Comparison of ENCODE assay signal across 8 mouse cellular contexts in the genomic region with DNA sequence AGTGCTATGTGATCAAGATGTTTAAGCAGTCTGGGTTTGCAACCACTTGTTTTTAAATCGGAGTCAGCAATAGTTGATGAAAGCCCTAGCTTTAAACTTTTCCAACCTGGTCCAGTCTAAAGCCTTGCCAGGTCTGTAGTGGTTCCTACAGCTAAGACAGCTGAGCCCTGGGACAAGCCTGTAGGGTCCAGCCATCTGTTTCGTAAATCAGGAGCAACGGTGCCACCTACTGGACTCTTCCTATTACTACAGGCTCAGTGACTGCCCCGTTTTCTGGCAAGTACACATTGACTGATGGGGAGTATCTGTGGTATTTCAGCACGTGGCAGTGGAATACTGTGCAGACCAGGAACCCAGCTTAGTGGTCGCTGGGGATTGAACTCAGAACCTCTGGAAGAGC. TPM values are rescaled to one million over a fixed set of nuclear protein-coding genes. Genes with fewer than 3 reads are reported as not detected.
DNase-seq lines count a peak whose midpoint lies in the region; ATAC-seq and TF ChIP-seq lines count a peak whose summit lies in the region.

No protein-coding gene starts in this region.

- TF ChIP-seq POLR2A in brain, embryonic 14.5 days (IDR thresholded peaks at IDR 0.05; ENCODE audit: borderline replicate concordance, extremely low read depth, insufficient read depth, insufficient read length, poor library complexity, severe bottlenecking): no peak

- peak; percentile 74 for DNase-seq in CD4-positive helper T cell, adult 2 months (ENCODE audit: low read depth, low spot score)
- peak; percentile 94 for DNase-seq in brain, embryonic 14.5 days (ENCODE audit: low read depth)
- peak; percentile 77 for DNase-seq in fibroblast of lung, adult 2 months (ENCODE audit: low read depth)
- DNase-seq in kidney, postnatal 10 days: peak; percentile 90
- DNase-seq in natural killer cell, adult 2 months (ENCODE audit: low spot score in 2 of 2): peak; percentile 50 to 64
- peak; percentile 82 for DNase-seq in stomach, postnatal 0 days (ENCODE audit: low spot score)

- no peaks in the 10 kb centered on the region for H3K27me3 ChIP-seq in heart, embryonic 14.5 days (ENCODE audit: control insufficient read depth, insufficient read depth, low read length)
- no peaks in the 10 kb centered on the region for H3K27me3 ChIP-seq in liver, embryonic 12.5 days (replicated peaks)
- H3K27me3 ChIP-seq in stomach, postnatal 0 days (ENCODE audit: control insufficient read depth, insufficient read depth, low read length): no peaks in the 10 kb centered on the region

- no peak overlapping the region for H3K27ac ChIP-seq in heart, embryonic 14.5 days (replicated peaks in 1 of 2; ENCODE audit: control insufficient read depth in 1 of 2, insufficient read depth in 1 of 2, low read depth in 2 of 2, low read length in 2 of 2)
- H3K27ac ChIP-seq in liver, embryonic 12.5 days: no peak overlapping the region
- H3K27ac ChIP-seq in stomach, postnatal 0 days (replicated peaks): no peak overlapping the region

- WGBS in heart, embryonic 14.5 days: 10% methylated on average over 6 of the region's 6 CpGs
- 10% methylated on average over 6 of the region's 6 CpGs for WGBS in liver, embryonic 12.5 days (ENCODE audit: insufficient replicate concordance)
- WGBS in stomach, postnatal 0 days: 8% methylated on average over 6 of the region's 6 CpGs

- ATAC-seq in heart, embryonic 14.5 days (ENCODE audit: insufficient number of reproducible peaks, insufficient read depth, low FRiP score, low read depth): 0 out of 2 replicates have a peak, but pooled peaks have one; percentile 28
- peak; percentile 59 for ATAC-seq in liver, embryonic 12.5 days
- ATAC-seq in stomach, postnatal 0 days (ENCODE audit: low FRiP score, low TSS enrichment): peak; percentile 76

- TF ChIP-seq CTCF in brain, embryonic 14.5 days (IDR thresholded peaks at IDR 0.05; ENCODE audit: borderline replicate concordance, extremely low read depth, insufficient read depth, insufficient read length): peak; percentile 79; the same call in 1 of the 2 replicates
- TF ChIP-seq CTCF in stomach, postnatal 0 days (IDR thresholded peaks at IDR 0.05; ENCODE audit: low read depth): peak; percentile 92

- H3K4me2 ChIP-seq in heart, embryonic 14.5 days (ENCODE audit: low read length): no peak overlapping the region
- no peak overlapping the region for H3K4me2 ChIP-seq in liver, embryonic 12.5 days
- H3K4me2 ChIP-seq in stomach, postnatal 0 days (replicated peaks; ENCODE audit: low read depth): no peak overlapping the region

- no peak overlapping the region for H3K9ac ChIP-seq in heart, embryonic 14.5 days (ENCODE audit: low read length)
- H3K9ac ChIP-seq in liver, embryonic 12.5 days: no peak overlapping the region
- H3K9ac ChIP-seq in stomach, postnatal 0 days (ENCODE audit: low read length): no peak overlapping the region

- H3K4me1 ChIP-seq in heart, embryonic 14.5 days (ENCODE audit: control insufficient read depth in 2 of 2, insufficient read depth in 2 of 2, low read length in 2 of 2): peaks cover 6 to 12% of the 10 kb centered on the region in 2 experiments; a peak in 3 of 4 replicates
- peaks cover 30% of the 10 kb centered on the region for H3K4me1 ChIP-seq in liver, embryonic 12.5 days
- H3K4me1 ChIP-seq in stomach, postnatal 0 days (replicated peaks; ENCODE audit: control insufficient read depth, insufficient read depth): 0 out of 2 replicates have a peak, but pooled peaks cover 2% of the 10 kb centered on the region

- H3K9me3 ChIP-seq in heart, embryonic 14.5 days (ENCODE audit: control insufficient read depth, low read length): no peaks in the 10 kb centered on the region
- no peaks in the 10 kb centered on the region for H3K9me3 ChIP-seq in liver, embryonic 12.5 days (replicated peaks)
- H3K9me3 ChIP-seq in stomach, postnatal 0 days (ENCODE audit: control insufficient read depth, low read length): no peaks in the 10 kb centered on the region

- no peak for TF ChIP-seq EP300 in stomach, postnatal 0 days (optimal IDR thresholded peaks at IDR 0.05)

- no peaks in the 10 kb centered on the region for H3K36me3 ChIP-seq in heart, embryonic 14.5 days (ENCODE audit: control insufficient read depth, insufficient read depth, low read length)
- no peaks in the 10 kb centered on the region for H3K36me3 ChIP-seq in liver, embryonic 12.5 days
- no peaks in the 10 kb centered on the region for H3K36me3 ChIP-seq in stomach, postnatal 0 days (ENCODE audit: control insufficient read depth, insufficient read depth, low read length)

- no peak overlapping the region for H3K4me3 ChIP-seq in heart, embryonic 14.5 days (ENCODE audit: control insufficient read depth in 1 of 2, insufficient read depth in 1 of 2, low read depth in 1 of 2, low read length in 2 of 2)
- no peak overlapping the region for H3K4me3 ChIP-seq in liver, embryonic 12.5 days
- H3K4me3 ChIP-seq in stomach, postnatal 0 days (ENCODE audit: low read depth, low read length): no peak overlapping the region

RNA-seq across cellular contexts. Expression of gene Sufu, which starts 47.5 kb away (rescaled TPM):
- polyA plus RNA-seq in brain, embryonic 14.5 days (2012; rRNA removed): 21.8 and 26.0 TPM in 2 replicates
- 18.3 and 18.8 TPM in 2 replicates for polyA plus RNA-seq in heart, embryonic 14.5 days (2014; fragmentation: Nextera tagmentation; extraction: Ambion mirVana)
- polyA plus RNA-seq in liver, embryonic 12.5 days (2016; fragmentation: Nextera tagmentation; extraction: Ambion mirVana): 12.4 TPM in 2 replicates
- 9.5 and 9.9 TPM in 2 replicates for polyA plus RNA-seq in stomach, postnatal 0 days (2015; fragmentation: Nextera tagmentation; extraction: Ambion mirVana)

RNA-seq across cellular contexts. Expression of gene Actr1a, which starts 48.7 kb away (rescaled TPM):
- polyA plus RNA-seq in brain, embryonic 14.5 days (2012; rRNA removed): 224 and 264 TPM in 2 replicates
- polyA plus RNA-seq in heart, embryonic 14.5 days (2014; fragmentation: Nextera tagmentation; extraction: Ambion mirVana): 117 and 126 TPM in 2 replicates
- polyA plus RNA-seq in liver, embryonic 12.5 days (2016; fragmentation: Nextera tagmentation; extraction: Ambion mirVana): 71.5 and 72.9 TPM in 2 replicates
- 90.1 and 94.7 TPM in 2 replicates for polyA plus RNA-seq in stomach, postnatal 0 days (2015; fragmentation: Nextera tagmentation; extraction: Ambion mirVana)

RNA-seq across cellular contexts. Expression of gene Trim8, which starts 57.3 kb away (rescaled TPM):
- 35.3 and 63.0 TPM in 2 replicates for polyA plus RNA-seq in brain, embryonic 14.5 days (2012; rRNA removed)
- polyA plus RNA-seq in heart, embryonic 14.5 days (2014; fragmentation: Nextera tagmentation; extraction: Ambion mirVana): 23.4 TPM in 2 replicates
- 19.0 and 19.5 TPM in 2 replicates for polyA plus RNA-seq in liver, embryonic 12.5 days (2016; fragmentation: Nextera tagmentation; extraction: Ambion mirVana)
- polyA plus RNA-seq in stomach, postnatal 0 days (2015; fragmentation: Nextera tagmentation; extraction: Ambion mirVana): 15.1 and 16.4 TPM in 2 replicates
